Mouse (Mus musculus): Measurements from ENCODE around the gene Mup4. TPM values are rescaled to one million over a fixed set of nuclear protein-coding genes. Genes with fewer than 3 reads are reported as not detected.
"Not testable (repeated sequence)": the region's sequence is repeated elsewhere in the genome, so short reads cannot be mapped to it uniquely, and the experiment has no call there.

Gene Mup4
- not detected in 2 replicates for polyA plus RNA-seq (2015; fragmentation: Nextera tagmentation; extraction: Ambion mirVana)

- Histone ChIP-seq H3K9me3 (no peaks in the 10 kb centered on the region), H3K27ac (no peak within 1 kb of the TSS), H3K4me1 (replicated peaks) (no peaks in the 10 kb centered on the region), H3K36me3 (no peaks in the 10 kb centered on the region), H3K27me3 (no peaks in the 10 kb centered on the region), H3K4me3 (replicated peaks) (no peak within 1 kb of the TSS), H3K9ac (replicated peaks) (no peak within 1 kb of the TSS), H3K4me2 (replicated peaks) (no peak within 1 kb of the TSS)
- no peak for ATAC-seq
- whole genome bisulfite sequencing: 86% methylated on average over 3 of the region's 3 CpGs
These were observed at the start of gene Mup4 for GRCm38 (mm10) chr4:59960610-59961009. Gene Mup4, minus strand, starts transcription at chr4:59960710.

GRCm38 (mm10) chr4:59997894-59998293 lies 37.4 kb upstream of the Mup4 start:
- H3K36me3 ChIP-seq; H3K4me2 ChIP-seq (replicated peaks); H3K4me3 ChIP-seq (replicated peaks); H3K27ac ChIP-seq; H3K27me3 ChIP-seq; ATAC-seq; H3K9me3 ChIP-seq; H3K9ac ChIP-seq (replicated peaks); H3K4me1 ChIP-seq (replicated peaks): not testable (repeated sequence)

GRCm38 (mm10) chr4:59963405-59964344 lies 3.2 kb upstream of the Mup4 start, which contains the start of gene Mup6:
Gene Mup6, plus strand, starts transcription at chr4:59964294.
- no peaks in the 10 kb centered on the region for H3K36me3 ChIP-seq
- no peak for ATAC-seq
- H3K4me2 ChIP-seq (replicated peaks): no peak within 1 kb of the TSS
- H3K4me3 ChIP-seq (replicated peaks): no peak within 1 kb of the TSS
- H3K4me1 ChIP-seq (replicated peaks): no peaks in the 10 kb centered on the region
- H3K27me3 ChIP-seq: no peaks in the 10 kb centered on the region
- H3K9me3 ChIP-seq: no peaks in the 10 kb centered on the region
- no peak within 1 kb of the TSS for H3K27ac ChIP-seq
- 20% methylated on average over 3 of the region's 3 CpGs for WGBS
- H3K9ac ChIP-seq (replicated peaks): no peak within 1 kb of the TSS

- no peaks in the 10 kb centered on the region for H3K9me3 ChIP-seq
- WGBS: 89% methylated on average over 2 of the region's 2 CpGs
- H3K4me1 ChIP-seq (replicated peaks): no peaks in the 10 kb centered on the region
- H3K4me2 ChIP-seq (replicated peaks): no peak overlapping the region
- no peaks in the 10 kb centered on the region for H3K36me3 ChIP-seq
- H3K9ac ChIP-seq (replicated peaks): no peak overlapping the region
- H3K27me3 ChIP-seq: no peaks in the 10 kb centered on the region
- no peak overlapping the region for H3K27ac ChIP-seq
- ATAC-seq: no peak
- H3K4me3 ChIP-seq (replicated peaks): no peak overlapping the region
These were observed 23.0 kb downstream of the Mup4 start for GRCm38 (mm10) chr4:59937543-59937942.

GRCm38 (mm10) chr4:59932505-59933281 lies 27.8 kb downstream of the Mup4 start:
- no peaks in the 10 kb centered on the region for H3K36me3 ChIP-seq
- no peak overlapping the region for H3K4me2 ChIP-seq (replicated peaks)
- 61% methylated on average over 6 of the region's 6 CpGs for WGBS
- H3K9ac ChIP-seq (replicated peaks): no peak overlapping the region
- H3K4me1 ChIP-seq (replicated peaks): no peaks in the 10 kb centered on the region
- H3K27ac ChIP-seq: no peak overlapping the region
- ATAC-seq: peak; percentile 91
- H3K9me3 ChIP-seq: no peaks in the 10 kb centered on the region
- H3K27me3 ChIP-seq: no peaks in the 10 kb centered on the region
- no peak overlapping the region for H3K4me3 ChIP-seq (replicated peaks)

GRCm38 (mm10) chr4:59928347-59928746 lies 32.2 kb downstream of the Mup4 start:
- H3K27ac ChIP-seq: no peak overlapping the region
- no peaks in the 10 kb centered on the region for H3K27me3 ChIP-seq
- H3K4me3 ChIP-seq (replicated peaks): no peak overlapping the region
- H3K36me3 ChIP-seq: no peaks in the 10 kb centered on the region
- no peak for ATAC-seq
- H3K9me3 ChIP-seq: no peaks in the 10 kb centered on the region
- no peak overlapping the region for H3K4me2 ChIP-seq (replicated peaks)
- 22% methylated on average over 6 of the region's 6 CpGs for WGBS
- 0 out of 2 replicates have a peak, but pooled peaks cover 2% of the 10 kb centered on the region for H3K4me1 ChIP-seq (replicated peaks)
- no peak overlapping the region for H3K9ac ChIP-seq (replicated peaks)

- no peak overlapping the region for H3K9ac ChIP-seq (replicated peaks)
- 0 out of 2 replicates have a peak, but pooled peaks cover 2% of the 10 kb centered on the region for H3K4me1 ChIP-seq (replicated peaks)
- 88% methylated on average over 3 of the region's 3 CpGs for WGBS
- ATAC-seq: 0 out of 2 replicates have a peak, but pooled peaks have one; percentile 14
- no peak overlapping the region for H3K4me2 ChIP-seq (replicated peaks)
- no peak overlapping the region for H3K4me3 ChIP-seq (replicated peaks)
- no peaks in the 10 kb centered on the region for H3K27me3 ChIP-seq
- no peak overlapping the region for H3K27ac ChIP-seq
- H3K36me3 ChIP-seq: no peaks in the 10 kb centered on the region
- no peaks in the 10 kb centered on the region for H3K9me3 ChIP-seq
These were observed 32.8 kb downstream of the Mup4 start for GRCm38 (mm10) chr4:59927666-59928065.

GRCm38 (mm10) chr4:59925082-59925481 lies 35.4 kb downstream of the Mup4 start:
- no peak overlapping the region for H3K27ac ChIP-seq
- no peaks in the 10 kb centered on the region for H3K36me3 ChIP-seq
- H3K27me3 ChIP-seq: no peaks in the 10 kb centered on the region
- 0 out of 2 replicates have a peak, but pooled peaks cover 2% of the 10 kb centered on the region for H3K4me1 ChIP-seq (replicated peaks)
- WGBS: 84% methylated on average over 9 of the region's 9 CpGs
- no peak overlapping the region for H3K4me2 ChIP-seq (replicated peaks)
- no peak for ATAC-seq
- no peak overlapping the region for H3K9ac ChIP-seq (replicated peaks)
- H3K9me3 ChIP-seq: no peaks in the 10 kb centered on the region
- no peak overlapping the region for H3K4me3 ChIP-seq (replicated peaks)

- no peaks in the 10 kb centered on the region for H3K4me1 ChIP-seq (replicated peaks)
- H3K4me2 ChIP-seq (replicated peaks): no peak overlapping the region
- H3K27ac ChIP-seq: no peak overlapping the region
- H3K9me3 ChIP-seq: no peaks in the 10 kb centered on the region
- WGBS: 94% methylated on average over 3 of the region's 3 CpGs
- no peak overlapping the region for H3K4me3 ChIP-seq (replicated peaks)
- no peak overlapping the region for H3K9ac ChIP-seq (replicated peaks)
- peaks cover 19% of the 10 kb centered on the region; the same call in 1 of the 2 replicates for H3K27me3 ChIP-seq
- H3K36me3 ChIP-seq: no peaks in the 10 kb centered on the region
- ATAC-seq: no peak
These were observed 42.5 kb downstream of the Mup4 start for GRCm38 (mm10) chr4:59917966-59918365.

GRCm38 (mm10) chr4:59914608-59915403 lies 45.7 kb downstream of the Mup4 start, which contains the start of gene Slc46a2:
Gene Slc46a2, minus strand, starts transcription at chr4:59915056.
- H3K4me1 ChIP-seq (replicated peaks): no peaks in the 10 kb centered on the region
- peaks cover 19% of the 10 kb centered on the region; the same call in 1 of the 2 replicates for H3K27me3 ChIP-seq
- peak; percentile 24; the same call in 1 of the 2 replicates for ATAC-seq
- H3K9me3 ChIP-seq: no peaks in the 10 kb centered on the region
- WGBS: 20% methylated on average over 22 of the region's 22 CpGs
- peak within 1 kb of the TSS; percentile 26; the same call in 1 of the 2 replicates for H3K4me2 ChIP-seq (replicated peaks)
- no peak within 1 kb of the TSS for H3K4me3 ChIP-seq (replicated peaks)
- H3K27ac ChIP-seq: no peak within 1 kb of the TSS
- H3K9ac ChIP-seq (replicated peaks): no peak within 1 kb of the TSS
- no peaks in the 10 kb centered on the region for H3K36me3 ChIP-seq

- Histone ChIP-seq H3K27ac (no peak overlapping the region), H3K4me2 (replicated peaks) (no peak overlapping the region), H3K4me3 (replicated peaks) (no peak overlapping the region), H3K36me3 (no peaks in the 10 kb centered on the region), H3K9me3 (no peaks in the 10 kb centered on the region), H3K9ac (replicated peaks) (no peak overlapping the region), H3K27me3 (no peaks in the 10 kb centered on the region), H3K4me1 (replicated peaks) (no peaks in the 10 kb centered on the region)
- no peak for ATAC-seq
- 92% methylated on average over 2 of the region's 2 CpGs for WGBS
These were observed 51.7 kb downstream of the Mup4 start for GRCm38 (mm10) chr4:59908785-59909184.

Data from midbrain, embryonic 13.5 days (tissue).